Mouse (Mus musculus): ENCODE measurements around the gene Pnrc2.

- no peak for TF ChIP-seq CTCF (IDR thresholded peaks at IDR 0.05; ENCODE audit: control insufficient read depth, insufficient read depth, low read length)
- TF ChIP-seq POLR2A (IDR thresholded peaks at IDR 0.05; ENCODE audit: borderline replicate concordance, control insufficient read depth, low read depth, low read length), result no peak
These were observed 31.2 kb upstream of the Pnrc2 start for GRCm38 (mm10) chr4:135904810-135905209.
